Mouse (Mus musculus) midbrain, embryonic 11.5 days (tissue): ENCODE measurements at regions not wholly inside any gene's neighbourhood (a gene's known extent, or its start where the extent isn't known, plus 50 kb on each side); places are given as distances from the start of the nearest gene placed in this dataset.

Source experiments
- ATAC-seq: fragments of 200-750 bp; cut with Nextera tagmentation; 2 replicates; pipeline ENCODE4 v1.8.0; 2017; ENCODE audit warnings: moderate TSS enrichment, moderate library complexity; ENCODE audit not compliant: low FRiP score
- DNase-seq: peaks from one replicate; pipeline ENCODE4 v3.0.0; 2015; ENCODE audit warnings: low spot score; ENCODE audit errors: missing footprints
- H3K27ac ChIP-seq: fragments of 300-500 bp; sonication (generic); 2 replicates; pipeline ENCODE4 v1.5.1; 2014; ENCODE audit warnings: low read depth, low read length
- H3K27me3 ChIP-seq: fragments of 300-500 bp; sonication (generic); 2 replicates; pipeline ENCODE4 v1.6.1; 2014; ENCODE audit warnings: mild to moderate bottlenecking, low read length, moderate library complexity, mixed read lengths; ENCODE audit not compliant: control insufficient read depth, insufficient read depth
- H3K36me3 ChIP-seq: fragments of 300-500 bp; sonication (generic); 2 replicates; pipeline ENCODE4 v1.6.1; 2014; ENCODE audit warnings: mild to moderate bottlenecking, low read length, moderate library complexity, mixed read lengths; ENCODE audit not compliant: control insufficient read depth, insufficient read depth
- H3K4me1 ChIP-seq: fragments of 300-500 bp; sonication (generic); 2 replicates; pipeline ENCODE4 v1.6.1; 2014; ENCODE audit warnings: low read length; ENCODE audit not compliant: control insufficient read depth, insufficient read depth
- H3K4me2 ChIP-seq: fragments of 300-500 bp; sonication (generic); 2 replicates; pipeline ENCODE4 v1.6.1; 2014; ENCODE audit warnings: mild to moderate bottlenecking, moderate library complexity
- H3K4me3 ChIP-seq: fragments of 300-500 bp; sonication (generic); 2 replicates; pipeline ENCODE4 v1.5.1; 2014; ENCODE audit warnings: low read depth, low read length
- H3K9ac ChIP-seq: fragments of 300-500 bp; sonication (generic); 2 replicates; pipeline ENCODE4 v1.6.1; 2014; ENCODE audit warnings: low read length
- H3K9me3 ChIP-seq: fragments of 300-500 bp; sonication (generic); 2 replicates; pipeline ENCODE4 v1.6.1; 2016; ENCODE audit warnings: low read length; ENCODE audit not compliant: control insufficient read depth
- WGBS: fragments of 180-500 bp; shearing (Covaris S2); extraction: QIAGEN DNeasy Blood & Tissue Kit; methylation state at CpG from one replicate; pipeline ENCODE4 v1.1.7; 2014; 5-methylcytosine and 5-hydroxymethylcytosine counted together

- Histone ChIP-seq H3K4me3 (no peak overlapping the region), H3K9me3 (no peaks in the 10 kb centered on the region), H3K4me1 (no peaks in the 10 kb centered on the region), H3K27ac (no peak overlapping the region), H3K27me3 (no peaks in the 10 kb centered on the region), H3K4me2 (no peak overlapping the region), H3K36me3 (no peaks in the 10 kb centered on the region), H3K9ac (no peak overlapping the region)
- DNase-seq = peak; percentile 84
- ATAC-seq = no peak
- 33% methylated on average over 3 of the region's 3 CpGs for WGBS
These were observed 1633.5 kb upstream of the Gm6569 start for GRCm38 (mm10) chr15:72200861-72201260.

GRCm38 (mm10) chr15:72201791-72202190 is 1632.6 kb upstream of the Gm6569 start:
- H3K27me3 ChIP-seq = no peaks in the 10 kb centered on the region
- no peak for ATAC-seq
- H3K4me2 ChIP-seq = no peak overlapping the region
- no peak for DNase-seq
- no peak overlapping the region for H3K4me3 ChIP-seq
- no peaks in the 10 kb centered on the region for H3K9me3 ChIP-seq
- 59% methylated on average over 1 of the region's 1 CpGs for WGBS
- H3K9ac ChIP-seq = no peak overlapping the region
- no peaks in the 10 kb centered on the region for H3K36me3 ChIP-seq
- no peaks in the 10 kb centered on the region for H3K4me1 ChIP-seq
- no peak overlapping the region for H3K27ac ChIP-seq

- 73% methylated on average over 8 of the region's 8 CpGs for whole genome bisulfite sequencing
- Histone ChIP-seq H3K36me3 (no peaks in the 10 kb centered on the region), H3K4me3 (no peak overlapping the region), H3K27ac (no peak overlapping the region), H3K4me1 (no peaks in the 10 kb centered on the region), H3K27me3 (no peaks in the 10 kb centered on the region), H3K9ac (no peak overlapping the region), H3K4me2 (no peak overlapping the region), H3K9me3 (no peaks in the 10 kb centered on the region)
- no peak for ATAC-seq
- DNase-seq = no peak
These were observed 1629.0 kb upstream of the Gm6569 start for GRCm38 (mm10) chr15:72205240-72205799.

GRCm38 (mm10) chr15:72205950-72206349 is 1628.4 kb upstream of the Gm6569 start:
- H3K27me3 ChIP-seq = no peaks in the 10 kb centered on the region
- H3K27ac ChIP-seq = no peak overlapping the region
- 10% methylated on average over 9 of the region's 9 CpGs for WGBS
- peak; percentile 84 for ATAC-seq
- H3K4me3 ChIP-seq = no peak overlapping the region
- no peak overlapping the region for H3K9ac ChIP-seq
- no peaks in the 10 kb centered on the region for H3K9me3 ChIP-seq
- H3K36me3 ChIP-seq = no peaks in the 10 kb centered on the region
- H3K4me1 ChIP-seq = no peaks in the 10 kb centered on the region
- DNase-seq = peak; percentile 98
- no peak overlapping the region for H3K4me2 ChIP-seq

GRCm38 (mm10) chr15:72207589-72207988 is 1626.8 kb upstream of the Gm6569 start:
- Histone ChIP-seq H3K27me3 (no peaks in the 10 kb centered on the region), H3K4me3 (no peak overlapping the region), H3K4me1 (no peaks in the 10 kb centered on the region), H3K9ac (no peak overlapping the region), H3K27ac (no peak overlapping the region), H3K9me3 (no peaks in the 10 kb centered on the region), H3K4me2 (no peak overlapping the region), H3K36me3 (no peaks in the 10 kb centered on the region)
- WGBS = 96% methylated on average over 4 of the region's 4 CpGs
- ATAC-seq (no peak), DNase-seq (no peak)

- no peak overlapping the region for H3K27ac ChIP-seq
- H3K27me3 ChIP-seq = no peaks in the 10 kb centered on the region
- ATAC-seq = no peak
- H3K4me3 ChIP-seq = no peak overlapping the region
- no peaks in the 10 kb centered on the region for H3K9me3 ChIP-seq
- H3K9ac ChIP-seq = no peak overlapping the region
- H3K36me3 ChIP-seq = no peaks in the 10 kb centered on the region
- H3K4me1 ChIP-seq = no peaks in the 10 kb centered on the region
- WGBS = 78% methylated on average over 4 of the region's 4 CpGs
- no peak for DNase-seq
- H3K4me2 ChIP-seq = no peak overlapping the region
These were observed 1626.3 kb upstream of the Gm6569 start for GRCm38 (mm10) chr15:72208076-72208475.

- no peak overlapping the region for H3K9ac ChIP-seq
- ATAC-seq (no peak), DNase-seq (no peak)
- H3K36me3 ChIP-seq = no peaks in the 10 kb centered on the region
- H3K4me3 ChIP-seq = no peak overlapping the region
- no peaks in the 10 kb centered on the region for H3K9me3 ChIP-seq
- 91% methylated on average over 7 of the region's 7 CpGs for WGBS
- no peaks in the 10 kb centered on the region for H3K27me3 ChIP-seq
- H3K4me1 ChIP-seq = no peaks in the 10 kb centered on the region
- no peak overlapping the region for H3K27ac ChIP-seq
- no peak overlapping the region for H3K4me2 ChIP-seq
These were observed 1625.4 kb upstream of the Gm6569 start for GRCm38 (mm10) chr15:72208973-72209372.

- Histone ChIP-seq H3K27me3 (no peaks in the 10 kb centered on the region), H3K27ac (no peak overlapping the region), H3K4me2 (no peak overlapping the region), H3K9ac (no peak overlapping the region), H3K36me3 (no peaks in the 10 kb centered on the region), H3K9me3 (no peaks in the 10 kb centered on the region), H3K4me1 (no peaks in the 10 kb centered on the region), H3K4me3 (no peak overlapping the region)
- ATAC-seq (no peak), DNase-seq (no peak)
- 75% methylated on average over 5 of the region's 5 CpGs for WGBS
These were observed 1616.6 kb upstream of the Gm6569 start for GRCm38 (mm10) chr15:72217731-72218130.

- DNase-seq (no peak), ATAC-seq (no peak)
- Histone ChIP-seq H3K4me2 (no peak overlapping the region), H3K4me3 (no peak overlapping the region), H3K9me3 (no peaks in the 10 kb centered on the region), H3K4me1 (no peaks in the 10 kb centered on the region), H3K36me3 (no peaks in the 10 kb centered on the region), H3K27ac (no peak overlapping the region), H3K9ac (no peak overlapping the region), H3K27me3 (no peaks in the 10 kb centered on the region)
- 84% methylated on average over 7 of the region's 7 CpGs for WGBS
These were observed 1614.4 kb upstream of the Gm6569 start for GRCm38 (mm10) chr15:72219985-72220384.

- Histone ChIP-seq H3K27me3 (no peaks in the 10 kb centered on the region), H3K4me2 (no peak overlapping the region), H3K9ac (no peak overlapping the region), H3K4me3 (no peak overlapping the region), H3K4me1 (no peaks in the 10 kb centered on the region), H3K9me3 (no peaks in the 10 kb centered on the region), H3K36me3 (no peaks in the 10 kb centered on the region), H3K27ac (no peak overlapping the region)
- no peak for DNase-seq
- WGBS = 82% methylated on average over 6 of the region's 6 CpGs
- no peak for ATAC-seq
These were observed 1613.6 kb upstream of the Gm6569 start for GRCm38 (mm10) chr15:72220786-72221185.
